Mouse (Mus musculus): ENCODE results near the gene Parvb.

GRCm38 (mm10) chr15:84351342-84351741, 119.5 kb downstream of the Parvb start:
- TF ChIP-seq CTCF (conservative IDR thresholded peaks at IDR 0.05; ENCODE audit: insufficient read depth, insufficient read length, low read depth, low read length) (no peak), POLR2A (IDR thresholded peaks at IDR 0.05; ENCODE audit: low read depth, low read length) (no peak)

All from kidney, adult 2 months (tissue).